Mouse (Mus musculus): ENCODE data around the gene Kpna7. TPM values are rescaled to one million over a fixed set of nuclear protein-coding genes. Genes with fewer than 3 reads are reported as not detected.

Gene Kpna7
- polyA plus RNA-seq, 1 experiment from 2014 or later: not detected

DNA sequence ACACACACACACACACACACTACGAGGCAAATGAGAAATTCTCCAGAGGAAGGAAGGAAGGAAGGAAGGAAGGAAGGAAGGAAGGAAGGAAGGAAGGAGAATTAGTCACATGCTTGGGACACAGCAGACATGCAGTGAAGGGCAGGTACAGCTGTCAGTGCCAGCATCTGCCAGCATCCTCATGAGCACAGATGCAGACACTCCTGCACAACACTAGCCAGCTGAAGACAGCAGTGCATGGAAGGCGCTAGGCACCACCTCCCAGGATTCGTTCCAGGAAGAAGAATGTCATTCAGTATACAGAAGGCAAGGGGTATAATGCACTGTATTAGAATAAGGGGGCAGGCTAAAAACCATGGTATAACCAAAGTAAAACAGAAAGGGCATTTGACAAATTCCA is 142.9 kb downstream of the Kpna7 start:
- Histone ChIP-seq H3K27ac (replicated peaks) (no peak overlapping the region), H3K4me1 (peaks cover 43% of the 10 kb centered on the region), H3K4me2 (replicated peaks) (no peak overlapping the region), H3K36me3 (no peaks in the 10 kb centered on the region), H3K27me3 (no peaks in the 10 kb centered on the region), H3K9me3 (replicated peaks) (no peaks in the 10 kb centered on the region), H3K4me3 (replicated peaks) (no peak overlapping the region), H3K9ac (no peak overlapping the region)
- 63% methylated on average over 3 of the region's 3 CpGs for WGBS
- ATAC-seq (ENCODE audit: insufficient number of reproducible peaks, low FRiP score, low TSS enrichment, low read depth): no peak

- no peak for ATAC-seq (ENCODE audit: insufficient number of reproducible peaks, low FRiP score, low TSS enrichment, low read depth)
- Histone ChIP-seq H3K27ac (replicated peaks) (no peak overlapping the region), H3K4me1 (peaks cover 34% of the 10 kb centered on the region), H3K9ac (no peak overlapping the region), H3K4me2 (replicated peaks) (no peak overlapping the region), H3K36me3 (no peaks in the 10 kb centered on the region), H3K9me3 (replicated peaks) (no peaks in the 10 kb centered on the region), H3K27me3 (no peaks in the 10 kb centered on the region), H3K4me3 (replicated peaks) (no peak overlapping the region)
- 88% methylated on average over 2 of the region's 2 CpGs for WGBS
These were observed 146.5 kb downstream of the Kpna7 start for GRCm38 (mm10) chr5:144937304-144937703.

Other genes with a start within 250 kb of the Kpna7 start
- 18.5 and 19.3 TPM in 2 replicates for gene Smurf1, start 118.2 kb downstream of the Kpna7 start, polyA plus RNA-seq (2015; fragmentation: Nextera tagmentation; extraction: Ambion mirVana)
- gene Gm4871, start 51.3 kb downstream of the Kpna7 start, polyA plus RNA-seq (2015; fragmentation: Nextera tagmentation; extraction: Ambion mirVana): not detected in 2 replicates
- gene 1700018F24Rik, start 41.0 kb downstream of the Kpna7 start, polyA plus RNA-seq (2015; fragmentation: Nextera tagmentation; extraction: Ambion mirVana): 0.14 and 0.15 TPM in 2 replicates
- 143 and 147 TPM in 2 replicates for gene Arpc1a, start 200 bp downstream of the Kpna7 start, polyA plus RNA-seq (2015; fragmentation: Nextera tagmentation; extraction: Ambion mirVana)
- gene Arpc1b, start 30.2 kb upstream of the Kpna7 start, polyA plus RNA-seq (2015; fragmentation: Nextera tagmentation; extraction: Ambion mirVana): 310 and 324 TPM in 2 replicates
- gene Pdap1, start 56.2 kb upstream of the Kpna7 start, polyA plus RNA-seq (2015; fragmentation: Nextera tagmentation; extraction: Ambion mirVana): 93.7 and 108 TPM in 2 replicates
- 178 and 183 TPM in 2 replicates for gene Bud31, start 56.3 kb upstream of the Kpna7 start, polyA plus RNA-seq (2015; fragmentation: Nextera tagmentation; extraction: Ambion mirVana)
- gene Ptcd1, start 83.1 kb upstream of the Kpna7 start, polyA plus RNA-seq (2015; fragmentation: Nextera tagmentation; extraction: Ambion mirVana): 16.9 and 18.0 TPM in 2 replicates
- gene Cpsf4, start 83.2 kb upstream of the Kpna7 start, polyA plus RNA-seq (2015; fragmentation: Nextera tagmentation; extraction: Ambion mirVana): 46.3 and 47.6 TPM in 2 replicates
- 616 and 640 TPM in 2 replicates for gene Atp5j2, start 108.0 kb upstream of the Kpna7 start, polyA plus RNA-seq (2015; fragmentation: Nextera tagmentation; extraction: Ambion mirVana)
- gene Zkscan14, start 117.8 kb upstream of the Kpna7 start, polyA plus RNA-seq (2015; fragmentation: Nextera tagmentation; extraction: Ambion mirVana): 11.8 and 12.5 TPM in 2 replicates
- gene Zkscan5, start 120.5 kb upstream of the Kpna7 start, polyA plus RNA-seq (2015; fragmentation: Nextera tagmentation; extraction: Ambion mirVana): 13.6 and 13.7 TPM in 2 replicates
- 33.4 and 37.1 TPM in 2 replicates for gene Zfp655, start 147.7 kb upstream of the Kpna7 start, polyA plus RNA-seq (2015; fragmentation: Nextera tagmentation; extraction: Ambion mirVana)
- gene Zscan25, start 196.5 kb upstream of the Kpna7 start, polyA plus RNA-seq (2015; fragmentation: Nextera tagmentation; extraction: Ambion mirVana): 0.61 and 0.83 TPM in 2 replicates

Data from embryonic facial prominence, embryonic 15.5 days (tissue).